Mouse (Mus musculus) thymus, adult 2 months (tissue): ENCODE data around the gene Dennd6b. TPM values are rescaled to one million over a fixed set of nuclear protein-coding genes. Genes with fewer than 3 reads are reported as not detected.
A peak's percentile ranks its signal among the peaks of the same experiment; 100 is the strongest.

Experiments
- DNase-seq: peaks from one replicate; pipeline ENCODE4 v3.0.0; 2021
- H3K27ac ChIP-seq: fragments of 200-500 bp; 2 replicates; pipeline ENCODE4 v1.5.1; 2012; ENCODE audit warnings: low read length, control low read depth; ENCODE audit not compliant: control insufficient read depth, insufficient read depth
- H3K27me3 ChIP-seq: fragments of 200-500 bp; 2 replicates; pipeline ENCODE4 v1.6.1; 2012; ENCODE audit warnings: mild to moderate bottlenecking, low read length, moderate library complexity, mixed read lengths; ENCODE audit not compliant: control insufficient read depth, insufficient read depth
- H3K36me3 ChIP-seq: fragments of 200-500 bp; 2 replicates; pipeline ENCODE4 v1.6.1; 2012; ENCODE audit warnings: mild to moderate bottlenecking, low read length, moderate library complexity; ENCODE audit not compliant: control insufficient read depth, insufficient read depth
- H3K4me1 ChIP-seq: fragments of 200-500 bp; replicated peaks from 2 replicates; pipeline ENCODE4 v1.6.1; 2012; ENCODE audit warnings: low read length; ENCODE audit not compliant: control insufficient read depth, insufficient read depth
- H3K4me3 ChIP-seq: fragments of 200-500 bp; 2 replicates; pipeline ENCODE4 v1.5.1; 2012; ENCODE audit warnings: mild to moderate bottlenecking, low read length, control low read depth, moderate library complexity; ENCODE audit not compliant: control insufficient read depth, insufficient read depth
- CTCF ChIP-seq: fragments of 200-500 bp; IDR thresholded peaks from 2 replicates; pipeline ENCODE4 v1.5.1; 2012; ENCODE audit warnings: mild to moderate bottlenecking, control low read depth, low read length, moderate library complexity, borderline replicate concordance; ENCODE audit not compliant: control insufficient read depth, poor library complexity, insufficient read depth; ENCODE audit errors: extremely low read depth
- POLR2A ChIP-seq: fragments of 200-500 bp; IDR thresholded peaks from 2 replicates; pipeline ENCODE4 v1.6.1; 2012; ENCODE audit warnings: mild to moderate bottlenecking, low read length, control low read depth, moderate library complexity; ENCODE audit not compliant: control insufficient read depth, poor library complexity, insufficient read depth; ENCODE audit errors: extremely low read depth
- WGBS: fragments of 180-500 bp; shearing (Covaris S2); methylation state at CpG from one replicate; pipeline ENCODE4 v1.1.7; 2018; 5-methylcytosine and 5-hydroxymethylcytosine counted together
- polyA plus RNA-seq: library from polyadenylated mRNA; depleted of rRNA; stranded (reverse); fragments of >200 nt; gene quantifications from 2 replicates; pipeline ENCODE4 v1.2.3, GENCODE M21; 2012

Dennd6b gene
- polyA plus RNA-seq, 1 experiment, result 50.1 TPM

DNA sequence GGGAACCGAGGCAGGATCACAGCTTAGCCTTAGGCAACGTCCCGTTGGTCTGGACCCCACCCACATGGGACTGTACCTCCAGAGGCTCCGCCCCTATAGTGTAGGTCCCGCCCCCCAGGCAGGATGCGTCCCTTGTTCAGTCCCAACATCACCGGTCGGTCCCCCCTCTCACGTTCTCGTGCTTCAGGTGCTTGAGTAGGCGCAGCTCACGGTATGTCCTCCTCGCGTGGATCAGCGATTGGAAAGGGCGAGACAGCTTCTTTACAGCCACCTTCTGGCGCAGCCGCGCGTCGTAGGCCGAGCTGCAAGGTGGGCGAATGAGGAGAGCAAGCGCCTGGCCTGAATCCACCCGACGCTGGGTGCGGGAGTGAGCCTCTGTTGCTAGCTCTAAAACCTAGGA is 49.8 kb downstream of the Dennd6b start:
- Histone ChIP-seq H3K36me3 (no peaks in the 10 kb centered on the region), H3K27ac (no peak overlapping the region), H3K4me1 (peaks cover 46% of the 10 kb centered on the region), H3K4me3 (peak overlapping the region; percentile 36), H3K27me3 (peaks cover 5% of the 10 kb centered on the region)
- DNase-seq, result peak; percentile 65
- TF ChIP-seq CTCF, result no peak
- no peak for TF ChIP-seq POLR2A
- 1% methylated on average over 27 of the region's 27 CpGs for WGBS

DNA sequence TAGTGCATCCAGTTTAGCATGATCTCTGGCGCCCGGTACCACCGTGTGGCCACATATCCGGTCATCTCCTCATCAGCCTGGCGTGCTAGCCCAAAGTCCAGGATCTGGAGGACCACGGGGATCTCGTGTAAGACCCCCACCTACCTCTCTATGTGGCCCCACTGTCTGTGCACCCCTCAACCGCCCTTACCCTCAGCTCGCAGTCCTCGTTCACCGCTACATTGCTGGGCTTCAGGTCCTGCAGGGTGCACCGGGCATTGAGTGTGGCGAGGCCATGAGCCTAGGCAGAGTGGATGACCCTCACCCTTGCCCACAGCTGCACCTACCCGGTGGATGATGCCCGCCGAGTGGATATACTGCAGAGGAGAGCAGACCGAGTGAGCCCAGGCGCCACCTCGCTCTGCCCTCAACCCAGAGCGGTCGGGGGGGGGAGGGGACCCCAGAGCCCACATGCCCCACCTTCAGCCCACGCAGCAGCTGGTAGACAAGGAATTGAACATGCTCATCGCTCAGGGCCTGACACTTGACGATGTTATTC is 50.4 kb downstream of the Dennd6b start:
- no peak for TF ChIP-seq CTCF
- no peak for TF ChIP-seq POLR2A
- Histone ChIP-seq H3K27me3 (peaks cover 7% of the 10 kb centered on the region), H3K4me1 (peaks cover 46% of the 10 kb centered on the region), H3K36me3 (no peaks in the 10 kb centered on the region), H3K27ac (no peak overlapping the region), H3K4me3 (no peak overlapping the region)
- no peak for DNase-seq
- WGBS, result 81% methylated on average over 24 of the region's 24 CpGs

DNA sequence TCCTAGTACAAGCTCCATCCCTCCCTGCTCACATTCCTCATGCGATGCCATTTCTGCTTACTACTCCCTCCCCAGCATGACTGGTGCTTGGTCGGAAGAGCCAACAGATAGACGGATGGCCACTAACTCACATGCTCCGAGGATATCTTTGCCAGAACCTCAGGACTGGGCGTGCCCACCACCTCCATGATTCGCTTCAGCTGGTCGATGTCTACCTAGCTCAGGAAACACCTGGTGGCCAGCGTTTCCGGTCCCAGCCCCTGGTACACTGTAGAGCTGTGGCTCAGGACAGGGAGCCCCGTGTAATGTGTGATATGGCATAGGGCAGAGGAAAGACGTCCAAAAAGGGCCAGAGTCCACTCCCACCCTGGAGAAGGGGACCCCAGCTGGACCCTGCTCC is 51.3 kb downstream of the Dennd6b start:
- Histone ChIP-seq H3K4me1 (peaks cover 47% of the 10 kb centered on the region), H3K27ac (no peak overlapping the region), H3K4me3 (no peak overlapping the region), H3K36me3 (no peaks in the 10 kb centered on the region), H3K27me3 (peaks cover 15% of the 10 kb centered on the region)
- TF ChIP-seq CTCF, result no peak
- no peak for TF ChIP-seq POLR2A
- 29% methylated on average over 11 of the region's 11 CpGs for WGBS
- no peak for DNase-seq

DNA sequence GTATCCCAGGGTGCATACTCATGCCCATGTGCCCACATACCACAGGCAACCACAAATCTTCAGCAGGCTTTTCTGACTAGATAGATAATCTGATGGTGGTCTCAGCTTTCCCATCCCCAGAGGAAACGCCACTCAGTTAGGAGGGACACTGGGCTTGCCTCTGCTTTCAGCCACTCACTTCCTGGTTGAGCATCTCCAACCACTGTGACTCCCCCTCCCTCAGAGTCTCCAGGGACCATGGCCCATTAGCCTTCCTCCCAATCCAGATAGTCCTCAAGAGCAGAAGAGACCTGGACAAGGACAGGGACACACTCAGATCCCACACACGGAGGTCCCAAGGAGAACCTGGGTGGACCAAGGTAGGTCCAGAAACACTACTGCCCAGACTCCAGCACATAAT is 53.2 kb downstream of the Dennd6b start:
- WGBS, result 41% methylated on average over 2 of the region's 2 CpGs
- Histone ChIP-seq H3K4me1 (peaks cover 33% of the 10 kb centered on the region), H3K27ac (no peak overlapping the region), H3K36me3 (no peaks in the 10 kb centered on the region), H3K4me3 (no peak overlapping the region), H3K27me3 (peaks cover 19% of the 10 kb centered on the region; the same call in 1 of the 2 replicates)
- TF ChIP-seq POLR2A, result no peak
- TF ChIP-seq CTCF, result no peak
- DNase-seq, result no peak

DNA sequence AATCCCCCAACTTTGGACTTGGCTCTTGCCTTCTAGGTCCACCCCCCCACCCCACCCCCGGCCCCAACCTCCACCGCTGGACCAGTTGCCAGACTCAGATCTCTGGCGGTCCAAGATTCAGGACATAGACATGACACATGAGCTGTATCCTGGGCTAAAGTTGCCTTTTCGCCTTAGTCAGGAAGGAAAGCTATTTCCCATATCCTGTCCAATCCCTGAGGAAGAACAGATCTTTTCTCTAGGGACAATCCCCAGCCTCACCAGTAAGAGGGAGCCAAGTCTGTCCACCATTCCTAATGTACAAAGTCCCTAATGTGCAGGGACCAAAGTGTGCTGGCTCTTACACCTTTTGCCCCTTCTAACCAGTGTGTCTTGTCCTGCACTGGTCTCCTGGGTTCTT is 54.4 kb downstream of the Dennd6b start:
- DNase-seq, result no peak

DNA sequence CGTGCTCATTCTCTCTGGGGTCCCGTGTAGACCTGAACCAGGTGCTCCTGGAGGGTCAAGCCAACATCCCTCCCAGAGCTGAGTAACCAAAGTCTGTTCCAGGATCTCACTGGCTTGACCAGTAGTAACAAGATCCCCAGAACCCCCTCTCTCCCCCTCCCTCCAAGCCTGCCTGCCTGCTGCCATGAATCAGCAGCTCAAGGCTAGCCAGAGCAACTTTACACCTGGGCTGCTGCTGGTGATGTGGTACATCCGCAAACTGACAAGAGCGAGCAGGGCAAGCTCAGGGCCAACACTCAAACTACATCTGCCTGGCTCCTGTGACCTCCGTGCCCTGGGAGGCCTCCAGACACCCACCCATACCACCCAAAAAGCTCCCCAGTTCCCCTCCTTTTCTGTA is 54.9 kb downstream of the Dennd6b start:
- TF ChIP-seq CTCF, result no peak
- Histone ChIP-seq H3K4me3 (no peak overlapping the region), H3K36me3 (no peaks in the 10 kb centered on the region), H3K4me1 (peaks cover 17% of the 10 kb centered on the region), H3K27ac (no peak overlapping the region), H3K27me3 (peaks cover 19% of the 10 kb centered on the region; the same call in 1 of the 2 replicates)
- WGBS, result 13% methylated on average over 5 of the region's 5 CpGs
- DNase-seq, result no peak

More for the DNA sequence above, 54.4 kb downstream of the Dennd6b start:
- WGBS, result 59% methylated on average over 4 of the region's 4 CpGs
- Histone ChIP-seq H3K4me1 (peaks cover 22% of the 10 kb centered on the region), H3K27ac (no peak overlapping the region), H3K36me3 (no peaks in the 10 kb centered on the region), H3K4me3 (no peak overlapping the region), H3K27me3 (peaks cover 19% of the 10 kb centered on the region; the same call in 1 of the 2 replicates)
- TF ChIP-seq CTCF, result no peak
- TF ChIP-seq POLR2A, result no peak
